Mouse (Mus musculus) B cell, adult (primary cell): ENCODE results near the gene Cldn20. TPM values are rescaled to one million over a fixed set of nuclear protein-coding genes. Genes with fewer than 3 reads are reported as not detected.

ENCODE experiments used
- total RNA-seq: library from RNA; stranded (reverse); gene quantifications from 4 replicates; pipeline ENCODE4 v1.2.4, GENCODE M21; 2023; ENCODE audit not compliant: inconsistent age

The Cldn20 gene
- not detected in 4 replicates for total RNA-seq

DNA sequence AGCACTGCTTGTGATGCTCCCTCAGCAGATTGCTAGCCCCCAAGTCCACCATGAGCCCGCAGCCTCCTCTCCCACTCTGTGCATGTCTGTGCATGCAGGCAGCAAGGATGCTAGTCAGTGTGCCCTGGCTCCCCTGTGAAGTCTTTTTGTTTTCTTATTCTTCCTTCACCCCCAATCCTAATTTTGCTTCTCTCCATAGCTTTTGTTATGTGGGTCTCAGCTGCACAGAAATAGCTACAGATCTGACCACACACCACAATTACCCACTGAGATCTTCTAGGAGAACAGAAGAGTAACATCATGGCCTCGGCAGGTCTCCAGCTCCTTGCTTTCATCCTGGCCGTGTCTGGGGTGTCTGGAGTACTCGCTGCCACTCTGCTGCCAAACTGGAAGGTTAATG is at the start of gene Cldn20:
Gene Cldn20 (plus strand): TSS at position 301 of the 400 bp plus-strand sequence.

DNA sequence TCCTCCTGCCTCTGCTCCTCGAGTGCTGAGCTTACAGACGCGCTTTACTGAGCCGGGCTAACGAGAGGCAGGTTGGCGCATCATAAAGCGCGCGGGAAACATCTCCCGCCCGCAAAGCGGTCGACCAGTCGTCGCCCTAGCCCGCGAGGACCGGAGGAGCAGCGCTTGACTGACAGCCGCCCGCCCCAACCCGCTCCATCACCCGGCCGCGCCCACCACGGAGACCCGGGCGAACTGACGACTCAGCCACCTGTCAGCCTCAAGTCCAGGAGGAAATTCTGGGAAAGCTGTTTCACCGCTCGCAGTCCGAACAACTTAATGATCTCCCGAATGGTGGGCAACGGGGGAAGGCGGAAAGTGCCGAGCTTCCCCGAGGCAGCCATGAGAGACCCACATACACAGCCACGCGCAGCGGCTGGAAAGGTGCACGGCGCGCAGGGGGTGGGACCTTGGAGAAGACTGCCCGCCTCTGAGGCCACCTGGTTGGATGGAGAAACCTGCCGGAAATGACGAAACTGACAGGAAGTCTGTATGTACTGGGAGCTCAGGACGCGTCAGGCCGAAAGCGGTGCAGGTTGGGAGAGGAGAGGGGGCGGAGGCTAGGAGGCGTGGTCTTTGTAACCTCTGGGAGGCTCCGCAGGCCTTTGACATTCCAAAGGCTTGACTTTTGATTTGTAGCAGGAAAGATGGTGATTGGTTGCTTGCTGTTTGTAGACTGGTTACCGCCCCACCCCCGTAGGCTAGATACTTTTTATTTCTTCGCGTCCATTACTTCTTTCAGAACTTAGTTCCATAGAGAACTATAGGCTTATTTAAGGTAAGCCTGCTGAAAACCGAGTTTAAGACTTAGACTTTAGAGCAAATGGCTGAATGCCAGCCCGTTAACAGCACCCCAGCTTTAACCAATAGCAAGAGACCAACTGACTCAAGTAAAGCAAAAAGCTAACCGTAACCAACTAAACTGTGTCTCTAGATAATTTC is 25.3 kb downstream of the Cldn20 start, which contains the start of gene Tfb1m:
Gene Tfb1m (minus strand): TSS at position 451 of the 981 bp plus-strand sequence.

Other genes starting within 250 kb of the Cldn20 start
- 0.35 to 0.84 TPM (median 0.40 TPM) in 4 replicates for gene Tiam2, start 206.0 kb upstream of the Cldn20 start, total RNA-seq
- gene Tfb1m, start 25.2 kb downstream of the Cldn20 start, total RNA-seq: 9.0 to 11.5 TPM (median 9.2 TPM) in 4 replicates
- not detected in 4 replicates for gene Nox3, start 163.7 kb downstream of the Cldn20 start, total RNA-seq